In the genomic region with DNA sequence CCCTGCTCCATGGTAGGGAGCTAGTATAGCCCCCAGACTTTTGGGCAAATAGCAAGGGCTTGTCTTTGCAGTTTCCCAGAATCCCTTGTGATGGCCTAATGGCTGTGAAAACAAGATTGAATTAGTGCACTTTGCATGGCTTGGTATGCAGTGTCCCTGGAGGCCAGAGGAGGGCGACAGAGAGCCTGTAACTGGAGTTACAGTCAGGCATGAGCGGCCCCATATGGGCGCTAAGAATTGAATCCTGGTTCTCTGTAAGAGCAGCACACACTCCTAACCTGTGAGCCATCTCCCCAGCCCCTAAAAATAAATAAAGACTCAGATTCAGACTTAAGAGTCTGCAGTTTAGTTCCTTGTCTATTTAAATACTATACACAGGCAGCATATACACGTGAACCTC, we compare ENCODE assay signal across 8 mouse cellular contexts. TPM values are rescaled to one million over a fixed set of nuclear protein-coding genes. Genes with fewer than 3 reads are reported as not detected.
A peak's percentile ranks its signal among the peaks of the same experiment; 100 is the strongest.
DNase-seq lines count a peak whose midpoint lies in the region; ATAC-seq and TF ChIP-seq lines count a peak whose summit lies in the region.

No protein-coding gene starts in this region.

- WGBS in heart, embryonic 12.5 days, result 33% methylated on average over 4 of the region's 4 CpGs
- 23% methylated on average over 4 of the region's 4 CpGs for WGBS in lung, embryonic 14.5 days

- ATAC-seq in heart, embryonic 12.5 days (ENCODE audit: insufficient number of reproducible peaks, low FRiP score), result no peak
- no peak for ATAC-seq in lung, embryonic 14.5 days (ENCODE audit: insufficient read depth)

- peaks cover 25% of the 10 kb centered on the region for H3K27me3 ChIP-seq in heart, embryonic 12.5 days (replicated peaks)
- H3K27me3 ChIP-seq in E14TG2a.4 (ENCODE audit: insufficient read depth, low read length), result peaks cover 44% of the 10 kb centered on the region
- H3K27me3 ChIP-seq in lung, embryonic 14.5 days (ENCODE audit: insufficient read depth, low read length), result peaks cover 18% of the 10 kb centered on the region

- TF ChIP-seq CTCF in E14TG2a.4 (conservative IDR thresholded peaks at IDR 0.05; ENCODE audit: low read length), result peak; percentile 98
- TF ChIP-seq CTCF in lung, embryonic 14.5 days (IDR thresholded peaks at IDR 0.05; ENCODE audit: low read depth), result peak; percentile 72

- no peak overlapping the region for H3K9ac ChIP-seq in heart, embryonic 12.5 days
- no peak overlapping the region for H3K9ac ChIP-seq in lung, embryonic 14.5 days

- H3K36me3 ChIP-seq in heart, embryonic 12.5 days, result no peaks in the 10 kb centered on the region
- H3K36me3 ChIP-seq in E14TG2a.4 (ENCODE audit: insufficient read depth, low read length), result no peaks in the 10 kb centered on the region
- no peaks in the 10 kb centered on the region for H3K36me3 ChIP-seq in lung, embryonic 14.5 days (ENCODE audit: insufficient read depth)

- H3K4me1 ChIP-seq in heart, embryonic 12.5 days (replicated peaks), result peaks cover 13% of the 10 kb centered on the region
- H3K4me1 ChIP-seq in E14TG2a.4 (replicated peaks; ENCODE audit: low read depth, low read length), result peaks cover 20% of the 10 kb centered on the region
- no peaks in the 10 kb centered on the region; the same call in 1 of the 2 replicates for H3K4me1 ChIP-seq in lung, embryonic 14.5 days (ENCODE audit: insufficient read depth)

- peak; percentile 13 to 59 for DNase-seq in heart, postnatal 10 days
- peak; percentile 46 for DNase-seq in 3T3-L1 (ENCODE audit: low read depth, low spot score)
- peak; percentile 78 for DNase-seq in embryo, embryonic 10 days (ENCODE audit: low spot score)
- DNase-seq in lung, embryonic 14.5 days, result peak; percentile 66
- peak; percentile 54 for DNase-seq in thymus, postnatal 0 days (ENCODE audit: low spot score)
- DNase-seq in right cerebral cortex, postnatal 36 days (ENCODE audit: low spot score in 2 of 2), result no peak

- H3K4me3 ChIP-seq in heart, embryonic 12.5 days, result no peak overlapping the region
- H3K4me3 ChIP-seq in E14TG2a.4 (replicated peaks; ENCODE audit: low read length), result no peak overlapping the region
- no peak overlapping the region for H3K4me3 ChIP-seq in lung, embryonic 14.5 days (ENCODE audit: low read depth, low read length)

- H3K27ac ChIP-seq in heart, embryonic 12.5 days (ENCODE audit: poor library complexity, severe bottlenecking), result no peak overlapping the region
- no peak overlapping the region for H3K27ac ChIP-seq in lung, embryonic 14.5 days (ENCODE audit: low read depth)

- H3K4me2 ChIP-seq in heart, embryonic 12.5 days, result no peak overlapping the region
- no peak overlapping the region for H3K4me2 ChIP-seq in lung, embryonic 14.5 days

- intact Hi-C loops in heart, postnatal 10 days (cut with DNase I), result no loop called here

- no peaks in the 10 kb centered on the region for H3K9me3 ChIP-seq in heart, embryonic 12.5 days (replicated peaks)
- H3K9me3 ChIP-seq in E14TG2a.4 (ENCODE audit: low read length), result no peaks in the 10 kb centered on the region
- no peaks in the 10 kb centered on the region for H3K9me3 ChIP-seq in lung, embryonic 14.5 days (ENCODE audit: low read depth, low read length)

RNA-seq across cellular contexts. Expression of a gene that starts 5.5 kb away (rescaled TPM):
- total RNA-seq in heart, postnatal 10 days (2021), result under 1 TPM; 0.10 to 0.12 TPM
- 0.82 TPM in 2 replicates for polyA plus RNA-seq in heart, embryonic 12.5 days (2016; fragmentation: Nextera tagmentation; extraction: Ambion mirVana)
- 0.24 and 0.36 TPM in 2 replicates for polyA plus RNA-seq in lung, embryonic 14.5 days (2014; fragmentation: Nextera tagmentation; extraction: Ambion mirVana)
- polyA plus RNA-seq in thymus, postnatal 0 days (2015; fragmentation: Nextera tagmentation; extraction: Ambion mirVana), result 0.07 and 0.08 TPM in 2 replicates

RNA-seq across cellular contexts. Expression of a gene that starts 6.2 kb away (rescaled TPM):
- total RNA-seq in heart, postnatal 10 days (2021), result 10 to 100 TPM; 15.6 to 16.4 TPM
- polyA plus RNA-seq in heart, embryonic 12.5 days (2016; fragmentation: Nextera tagmentation; extraction: Ambion mirVana), result 22.1 and 23.6 TPM in 2 replicates
- polyA plus RNA-seq in lung, embryonic 14.5 days (2014; fragmentation: Nextera tagmentation; extraction: Ambion mirVana), result 38.1 and 38.8 TPM in 2 replicates
- 29.2 and 30.1 TPM in 2 replicates for polyA plus RNA-seq in thymus, postnatal 0 days (2015; fragmentation: Nextera tagmentation; extraction: Ambion mirVana)

RNA-seq across cellular contexts. Expression of a gene that starts 23.7 kb away (rescaled TPM):
- 10 to 100 TPM; 74.6 to 83.4 TPM for total RNA-seq in heart, postnatal 10 days (2021)
- polyA plus RNA-seq in heart, embryonic 12.5 days (2016; fragmentation: Nextera tagmentation; extraction: Ambion mirVana), result 84.5 and 85.0 TPM in 2 replicates
- 53.9 and 54.9 TPM in 2 replicates for polyA plus RNA-seq in lung, embryonic 14.5 days (2014; fragmentation: Nextera tagmentation; extraction: Ambion mirVana)
- 99.2 and 105 TPM in 2 replicates for polyA plus RNA-seq in thymus, postnatal 0 days (2015; fragmentation: Nextera tagmentation; extraction: Ambion mirVana)

RNA-seq across cellular contexts. Expression of a gene that starts 42.3 kb away (rescaled TPM):
- total RNA-seq in heart, postnatal 10 days (2021), result 1 to 10 TPM in 1 of 2 experiments, under 1 TPM in 1; 0.60 to 1.3 TPM
- polyA plus RNA-seq in heart, embryonic 12.5 days (2016; fragmentation: Nextera tagmentation; extraction: Ambion mirVana), result 0.37 and 0.82 TPM in 2 replicates
- polyA plus RNA-seq in lung, embryonic 14.5 days (2014; fragmentation: Nextera tagmentation; extraction: Ambion mirVana), result 0.30 and 0.75 TPM in 2 replicates
- polyA plus RNA-seq in thymus, postnatal 0 days (2015; fragmentation: Nextera tagmentation; extraction: Ambion mirVana), result not detected in 2 replicates

Comparison
In these comparisons a context has a peak if more than half of its experiments do, and no peak if none do; other contexts are left out.
1. DNase-seq: peak in heart, postnatal 10 days (2 of 2), 3T3-L1 (single experiment), embryo, embryonic 10 days (single experiment), lung, embryonic 14.5 days (single experiment) and thymus, postnatal 0 days (single experiment); none in right cerebral cortex, postnatal 36 days (0 of 2).